Mouse (Mus musculus) kidney, adult 2 months (tissue): ENCODE results near the gene Dbx2.

ENCODE experiments used
- CTCF ChIP-seq: fragments of 200-500 bp; conservative IDR thresholded peaks from 2 replicates; pipeline ENCODE4 v1.5.1; 2011; ENCODE audit warnings: low read depth, mild to moderate bottlenecking, control low read depth, low read length, moderate library complexity, mixed read lengths; ENCODE audit not compliant: insufficient read depth, insufficient read length
- POLR2A ChIP-seq: fragments of 200-500 bp; IDR thresholded peaks from one replicate; pipeline ENCODE4 v1.6.1; 2011; ENCODE audit warnings: low read depth, low read length, control low read depth

DNA sequence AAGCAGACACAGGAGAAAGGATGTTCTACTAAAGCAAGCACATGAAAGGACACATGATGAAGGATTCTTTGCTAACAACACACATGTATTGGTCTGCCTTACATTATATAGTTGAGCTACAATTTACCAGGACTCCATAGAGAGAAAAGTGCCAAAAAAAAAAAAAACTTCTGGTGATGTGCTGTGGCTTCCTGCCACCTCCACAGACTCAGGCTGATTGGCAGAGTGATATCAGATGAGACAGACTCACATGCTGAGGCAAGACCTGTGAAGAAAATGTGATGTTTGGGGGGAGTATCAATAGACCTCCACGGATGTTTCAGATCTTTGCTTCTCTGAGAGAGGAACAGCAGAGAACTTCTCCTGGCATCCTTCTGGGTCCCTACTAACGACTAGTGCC, 6.0 kb upstream of the Dbx2 start:
- TF ChIP-seq CTCF: no peak
- no peak for TF ChIP-seq POLR2A
